Mouse (Mus musculus) bone marrow macrophage, adult 2 months (primary cell): Measurements from ENCODE around the gene Klhl7.

ENCODE experiments used
- CTCF ChIP-seq: IDR thresholded peaks from 2 replicates; pipeline ENCODE4 v1.5.1; 2012; ENCODE audit warnings: low read depth, mild to moderate bottlenecking, low read length, moderate library complexity
- POLR2A ChIP-seq: IDR thresholded peaks from 2 replicates; pipeline ENCODE4 v1.6.1; 2012; ENCODE audit warnings: mild to moderate bottlenecking, low read depth, low read length, borderline replicate concordance

DNA sequence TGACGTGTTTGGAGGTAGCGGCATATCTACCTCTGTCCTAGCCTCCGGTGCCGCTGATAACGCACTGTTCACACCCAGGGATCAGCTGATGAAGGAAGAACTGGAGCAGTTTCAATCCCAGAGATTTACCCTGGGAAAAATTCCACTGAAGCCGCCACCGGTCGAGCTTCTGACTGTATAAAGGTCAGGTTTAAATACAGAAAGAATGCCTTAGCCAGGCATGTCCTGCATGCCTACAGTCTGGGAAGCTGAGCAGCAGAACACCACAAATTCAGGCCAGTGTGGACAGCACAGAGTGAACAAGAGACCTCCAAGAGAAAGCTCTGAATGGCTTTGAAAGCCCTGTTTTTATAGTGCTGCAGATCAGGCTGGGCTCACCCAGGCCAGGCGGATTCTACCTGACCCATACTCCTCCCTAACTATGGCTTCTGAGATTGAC, 81.9 kb downstream of the Klhl7 start:
- TF ChIP-seq CTCF = no peak
- TF ChIP-seq POLR2A = no peak
